Mouse (Mus musculus) c-Kit-positive CD71-positive TER-119-positive erythroid progenitor cells, embryonic 14.5 days (primary cell): Measurements from ENCODE around the gene Upk3a.
A peak's percentile ranks its signal among the peaks of the same experiment; 100 is the strongest.
"Not testable (repeated sequence)": the region's sequence is repeated elsewhere in the genome, so short reads cannot be mapped to it uniquely, and the experiment has no call there.

Experiments used
- DNase-seq: peaks from one replicate; pipeline ENCODE4 v3.0.0-alpha.2; 2013; ENCODE audit warnings: low spot score

Upk3a gene

DNA sequence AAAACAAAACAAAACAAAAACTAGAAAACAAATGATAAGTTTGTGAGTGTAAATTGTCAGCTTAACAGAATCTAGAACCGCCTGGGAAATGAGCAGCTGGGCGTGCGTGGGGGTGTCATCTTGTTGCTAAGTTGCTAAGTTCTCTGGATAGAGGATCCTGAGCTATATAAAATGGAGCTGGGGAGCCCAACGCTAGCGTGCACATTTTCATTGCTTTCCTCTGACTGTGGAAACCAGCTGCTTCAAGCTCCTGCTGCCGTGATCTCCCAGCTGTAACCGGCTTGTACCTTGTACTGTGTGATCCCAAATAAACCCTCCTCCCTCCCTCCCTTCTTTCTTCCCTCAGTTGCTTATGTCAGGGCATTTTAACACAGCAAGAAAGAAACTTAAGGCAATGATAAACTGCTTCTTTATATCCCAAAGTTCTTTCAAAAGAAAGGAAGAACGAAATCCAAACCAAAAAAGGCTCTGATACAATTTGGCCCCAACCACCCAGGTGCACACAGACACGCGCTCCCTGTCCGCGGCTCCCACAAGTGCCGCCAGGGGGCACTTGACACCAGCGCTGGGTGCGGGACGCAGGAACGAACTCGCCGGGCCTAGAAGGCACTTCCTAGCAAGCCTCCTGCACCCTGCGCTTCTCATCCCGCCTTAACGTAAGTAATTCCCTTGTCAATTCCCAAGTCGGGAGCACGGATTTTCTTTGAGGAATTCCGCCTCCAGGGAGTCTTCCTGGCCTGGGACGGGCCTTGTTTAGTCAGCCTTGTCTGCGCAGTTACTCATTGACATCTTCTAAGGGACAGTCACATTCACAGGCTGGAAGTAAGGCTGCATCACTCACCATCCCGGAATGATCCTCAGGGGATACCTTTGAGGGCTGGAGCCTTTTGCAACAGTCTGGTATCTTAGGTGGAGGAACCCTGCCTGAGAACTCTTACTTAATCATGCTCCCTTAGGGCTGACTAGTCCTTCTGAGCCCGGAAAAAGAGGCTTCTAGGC, 15.7 kb upstream of the Upk3a start:
- peak; percentile 41 for DNase-seq

- no peak for DNase-seq
These were observed 7.3 kb upstream of the Upk3a start for GRCm38 (mm10) chr15:85009666-85010065.

GRCm38 (mm10) chr15:85011895-85012661, 4.9 kb upstream of the Upk3a start:
- DNase-seq: no peak

DNA sequence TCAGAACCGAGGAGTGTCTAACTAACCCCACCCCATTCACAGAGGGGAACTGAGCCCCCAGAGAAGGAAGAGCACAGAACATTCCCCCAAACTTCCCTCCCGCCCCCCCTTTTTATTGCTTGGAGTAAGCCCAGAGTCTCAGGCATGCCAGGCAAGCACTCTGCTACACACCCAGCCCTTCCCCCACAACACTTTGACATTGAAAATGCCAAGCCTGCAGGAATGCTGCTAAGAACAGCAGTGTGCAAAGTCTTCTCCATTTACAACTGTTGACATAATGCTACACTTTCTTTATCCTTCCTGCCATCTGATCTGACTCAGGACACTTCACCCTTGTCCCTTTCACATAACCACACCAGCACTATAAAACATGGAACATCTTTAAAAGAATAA, 4.3 kb upstream of the Upk3a start:
- no peak for DNase-seq

GRCm38 (mm10) chr15:85015771-85016170, 1.2 kb upstream of the Upk3a start:
- no peak for DNase-seq

DNA sequence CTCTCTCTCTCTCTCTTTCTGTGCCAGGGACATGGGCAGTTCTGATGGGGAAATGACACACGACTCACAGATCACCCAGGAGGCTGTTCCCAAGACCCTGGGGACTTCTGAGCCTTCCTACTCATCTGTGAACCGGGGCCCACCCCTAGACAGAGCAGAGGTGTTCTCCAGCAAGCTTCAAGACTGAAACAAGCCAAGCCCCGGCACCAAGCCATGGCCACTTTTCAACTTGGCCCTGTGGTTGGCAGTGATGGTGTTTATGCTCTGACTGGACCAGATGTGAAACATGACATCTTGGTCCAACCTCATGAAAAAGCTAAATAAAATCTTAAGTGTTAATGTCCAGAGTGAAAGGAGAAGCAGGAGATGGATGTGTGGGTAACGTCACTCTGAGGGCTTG, 5.3 kb downstream of the Upk3a start:
- no peak for DNase-seq

- no peak for DNase-seq
These were observed 9.3 kb downstream of the Upk3a start for GRCm38 (mm10) chr15:85026197-85026596.

GRCm38 (mm10) chr15:85027740-85028139, 10.8 kb downstream of the Upk3a start:
- no peak for DNase-seq

DNA sequence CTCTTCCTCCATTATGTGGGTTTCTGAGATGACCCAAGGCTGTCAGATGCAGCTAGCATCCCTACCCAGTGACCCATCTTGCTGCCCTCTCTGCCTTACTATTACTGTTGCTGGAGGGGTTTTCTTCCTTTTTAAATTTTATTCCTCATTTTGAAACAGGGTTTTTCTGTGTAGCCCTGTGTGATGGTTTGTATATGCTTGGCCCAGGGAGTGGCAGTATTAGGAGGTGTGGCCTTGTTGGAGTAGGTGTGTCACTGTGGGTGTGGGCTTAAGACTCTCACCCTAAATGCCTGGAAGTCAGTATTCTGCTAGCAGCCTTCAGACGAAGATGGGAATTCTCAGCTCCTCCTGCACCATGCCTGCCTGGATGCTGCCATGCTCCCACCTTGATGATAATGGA, 11.7 kb downstream of the Upk3a start, which contains the start of gene Fam118a:
TSS of gene Fam118a (plus strand) at position 301 of the 400 bp plus-strand sequence.
- not testable (repeated sequence) for DNase-seq

DNA sequence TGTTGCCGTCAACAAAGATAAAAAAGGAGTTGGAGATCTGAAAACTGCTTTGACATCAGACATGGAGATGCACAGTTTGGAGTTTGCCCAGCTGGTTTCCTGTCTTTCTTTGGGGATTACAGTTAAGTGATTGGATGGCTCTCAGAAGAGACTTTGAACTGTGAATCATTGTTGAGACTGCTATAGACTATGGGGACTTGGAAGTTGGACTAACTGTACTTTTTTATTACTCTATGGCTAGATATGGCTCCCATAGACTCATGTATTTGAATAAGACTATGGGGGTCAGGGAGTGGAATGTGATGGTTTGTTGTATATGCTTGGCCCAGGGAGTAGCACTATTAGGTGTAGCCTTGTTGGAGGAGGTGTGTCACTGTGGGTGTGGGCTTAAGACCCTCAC, 13.7 kb downstream of the Upk3a start:
- DNase-seq: not testable (repeated sequence)

- no peak for DNase-seq
These were observed 14.9 kb downstream of the Upk3a start for GRCm38 (mm10) chr15:85031866-85032265.

- not testable (repeated sequence) for DNase-seq
These were observed 17.0 kb downstream of the Upk3a start for GRCm38 (mm10) chr15:85033916-85034315.

DNA sequence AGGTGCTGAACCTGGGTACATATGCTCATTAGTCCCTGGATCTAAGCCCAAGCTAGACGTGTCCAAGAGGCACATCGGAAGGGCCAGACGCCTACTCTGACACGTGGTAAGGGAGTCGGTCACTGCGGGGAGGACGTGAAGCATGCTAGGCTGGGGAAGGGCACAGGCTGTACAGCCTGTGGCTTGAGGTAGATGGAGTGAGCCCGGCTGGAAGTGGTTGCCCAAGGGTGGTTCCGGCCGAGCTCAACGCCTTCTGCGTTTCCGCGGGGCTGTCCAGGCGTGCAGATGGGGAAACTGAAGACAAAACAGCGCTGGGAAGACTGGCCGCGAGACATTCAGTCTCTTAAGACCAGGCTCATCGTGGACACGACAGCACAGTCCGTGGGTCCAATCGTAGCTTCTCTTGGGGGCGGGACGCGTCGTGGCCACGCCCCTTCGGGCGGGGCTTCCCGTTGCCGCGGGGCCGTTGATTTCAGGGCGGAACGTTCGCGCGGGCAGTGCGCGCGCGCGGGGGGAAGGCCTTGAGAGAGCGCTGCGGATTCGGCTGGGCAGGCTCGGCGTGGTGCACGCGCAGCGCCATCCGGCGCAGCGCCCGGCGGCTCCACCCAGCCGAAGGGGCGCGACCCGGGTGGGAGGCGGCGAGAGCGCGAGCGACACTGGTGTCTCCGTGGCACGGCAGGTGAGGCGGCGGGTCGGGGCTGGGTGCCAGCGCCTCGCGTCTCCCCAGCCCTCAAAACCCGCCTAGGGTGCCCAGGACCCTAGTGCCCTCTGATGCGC, 19.8 kb downstream of the Upk3a start:
- DNase-seq: peak; percentile 95

DNA sequence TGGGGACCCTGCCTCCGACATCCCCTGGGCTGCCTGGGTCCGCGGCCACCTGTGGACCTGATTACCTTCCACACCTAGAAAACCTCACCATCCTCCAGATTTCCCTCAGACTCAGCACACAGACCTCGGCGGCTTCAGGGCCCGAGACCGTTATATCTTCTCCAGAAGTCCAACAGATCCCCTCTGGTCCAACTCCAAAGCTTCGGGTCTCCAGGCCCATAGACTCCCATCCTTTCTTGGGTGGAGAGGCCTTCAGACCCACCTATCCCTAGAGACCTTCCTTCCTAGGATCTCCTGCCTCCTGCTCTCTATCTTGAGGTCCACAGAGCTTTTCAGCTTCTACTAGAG, 20.4 kb downstream of the Upk3a start:
- no peak for DNase-seq

DNA sequence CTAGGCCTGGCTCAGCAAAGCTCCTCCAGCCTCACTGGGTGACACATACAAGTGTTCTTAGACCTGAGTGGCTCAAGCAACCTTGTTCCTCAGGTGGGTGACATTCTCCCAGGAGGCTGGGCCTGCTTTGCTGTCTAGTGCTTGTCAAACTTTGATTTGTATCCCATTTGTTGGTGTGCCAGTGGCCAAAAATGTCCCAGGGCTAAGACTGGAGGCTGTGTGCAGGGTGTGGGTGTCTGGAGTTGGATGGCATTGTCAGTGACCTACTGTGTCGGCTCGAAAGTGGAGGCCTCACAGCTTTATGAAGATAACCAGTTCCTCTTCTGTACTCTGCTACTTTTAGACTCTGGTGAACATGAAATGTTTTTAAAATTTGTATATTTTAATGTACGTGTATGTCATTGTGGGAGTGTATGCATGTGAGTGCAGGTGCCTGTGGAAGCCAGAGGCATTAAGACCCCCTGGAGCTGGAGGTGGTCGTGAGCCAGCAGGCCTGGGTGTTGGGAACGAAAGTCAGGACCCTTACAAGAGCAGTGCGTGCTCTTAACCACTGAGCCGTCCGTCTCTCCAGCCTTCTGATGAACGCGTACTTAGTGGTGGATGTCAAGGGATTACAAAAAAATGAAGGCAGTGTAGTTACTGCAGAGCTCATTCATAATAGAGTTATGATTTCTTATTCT, 24.7 kb downstream of the Upk3a start:
- DNase-seq: no peak

GRCm38 (mm10) chr15:85042361-85042954, 25.5 kb downstream of the Upk3a start:
- DNase-seq: no peak

- no peak for DNase-seq
These were observed 26.2 kb downstream of the Upk3a start for GRCm38 (mm10) chr15:85043116-85043515.

DNA sequence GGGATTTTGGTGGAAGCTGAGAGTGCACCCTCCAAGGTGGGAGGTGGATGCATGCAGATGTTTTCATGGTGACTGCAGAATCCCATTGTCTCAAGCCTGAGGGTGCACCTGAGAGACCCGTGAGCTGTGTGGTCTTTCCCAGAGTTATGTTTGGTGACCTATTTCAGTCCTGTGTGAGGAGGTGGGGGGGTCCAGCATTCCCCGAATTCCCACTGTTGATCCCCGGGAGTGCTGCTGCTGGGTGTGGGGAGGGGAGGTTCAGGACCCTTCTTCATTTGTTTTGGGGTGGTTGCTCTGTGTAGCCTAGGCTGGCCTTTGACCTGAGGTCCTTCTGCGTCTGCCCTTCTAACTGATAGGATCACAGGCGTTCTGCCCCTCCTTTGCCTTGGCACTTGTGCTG, 26.8 kb downstream of the Upk3a start:
- DNase-seq: no peak

DNA sequence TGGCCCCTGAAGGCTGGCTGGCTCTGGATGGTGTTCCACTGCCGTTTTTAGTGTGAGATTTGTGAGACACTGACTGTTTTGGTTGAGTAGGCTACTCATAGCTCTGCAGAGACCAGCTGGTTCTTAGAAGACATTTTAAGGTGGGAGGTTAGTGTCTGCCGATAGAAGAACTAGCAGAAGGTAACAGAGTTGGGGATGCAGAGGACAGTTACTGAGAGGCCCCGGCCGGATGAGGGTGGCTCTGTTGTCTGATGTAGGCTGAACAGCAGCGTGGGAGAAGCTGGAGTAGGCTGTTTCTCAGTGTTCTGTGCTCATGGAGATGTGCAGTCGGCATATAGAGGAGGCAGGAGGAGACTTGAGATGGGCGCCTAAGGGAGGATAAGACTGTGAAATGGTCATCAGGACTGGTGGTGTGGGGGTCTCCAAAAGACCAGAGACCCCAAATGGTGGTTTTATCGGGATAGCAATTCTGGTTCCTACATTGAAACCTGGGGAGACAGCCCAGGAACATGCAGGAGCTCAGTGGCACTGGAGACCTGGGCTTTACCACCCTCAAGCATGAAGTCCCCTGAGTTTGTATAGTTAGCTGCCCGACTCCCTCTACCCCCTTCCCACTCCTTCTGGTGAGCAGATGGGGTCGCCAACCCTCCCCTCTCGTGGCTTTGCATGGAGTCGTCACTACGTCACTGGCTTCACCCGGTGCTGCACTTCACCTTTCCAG, 29.4 kb downstream of the Upk3a start:
- DNase-seq: no peak

DNA sequence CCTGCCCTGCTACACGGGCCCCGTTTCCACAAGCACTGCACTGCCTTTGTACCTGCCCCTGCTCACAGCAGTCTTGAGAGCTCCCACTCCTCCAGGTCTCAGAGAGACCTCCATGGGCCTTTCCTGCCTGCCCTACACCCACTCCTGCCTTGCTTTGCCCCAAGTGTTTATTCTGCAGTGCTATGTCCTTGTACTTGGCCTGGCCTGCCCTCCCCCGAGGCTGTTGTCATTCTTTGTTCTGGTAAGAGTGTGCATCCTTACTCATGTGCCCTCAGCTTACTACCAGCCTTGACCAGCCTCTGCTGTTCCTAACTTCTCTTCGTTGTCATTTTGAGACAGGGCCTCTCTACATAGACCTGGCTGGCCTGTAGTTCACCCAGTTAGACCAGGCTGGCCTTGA, 30.9 kb downstream of the Upk3a start:
- no peak for DNase-seq

DNA sequence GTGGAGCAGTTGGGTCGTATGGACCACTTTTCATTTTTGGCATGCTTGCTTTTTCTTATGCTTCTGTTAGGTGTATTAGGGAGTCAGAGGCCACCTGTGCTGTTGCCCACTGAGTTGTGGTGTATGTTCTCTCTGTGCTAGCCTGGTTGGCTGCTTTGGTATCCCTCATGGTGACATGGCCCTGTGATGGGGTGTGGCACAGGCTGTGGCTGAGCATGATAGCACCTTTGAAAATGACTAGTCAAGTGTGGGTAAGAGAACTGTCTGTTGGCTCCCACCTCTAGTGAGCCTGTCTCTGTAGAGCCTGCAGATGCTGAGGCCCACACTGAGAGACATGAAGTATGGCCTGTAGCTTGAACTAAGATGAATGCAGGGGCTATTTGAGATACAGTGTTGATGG, 32.8 kb downstream of the Upk3a start:
- DNase-seq: peak; percentile 63
